Mouse (Mus musculus): ENCODE measurements at regions not wholly inside any gene's neighbourhood (a gene's known extent, or its start where the extent isn't known, plus 50 kb on each side); places are given as distances from the start of the nearest gene placed in this dataset.

DNA sequence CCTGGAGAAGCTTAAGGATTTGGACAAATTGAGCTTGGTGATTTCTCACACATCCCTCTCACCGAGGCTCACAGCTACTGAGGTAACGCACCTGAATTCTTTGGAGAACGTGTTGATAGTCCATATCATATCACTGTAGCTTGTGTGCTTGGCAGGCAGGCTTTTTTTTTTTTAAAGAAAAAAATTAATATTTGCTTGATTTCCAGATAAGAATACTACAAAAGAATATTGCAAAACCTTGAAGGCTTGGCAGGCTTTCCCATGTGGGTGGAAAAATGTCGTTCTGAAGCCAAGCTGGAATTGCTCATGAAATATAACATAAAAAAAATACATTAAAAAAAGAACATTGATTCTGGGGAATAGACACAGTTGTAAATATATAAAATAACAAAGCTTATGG lies 131.8 kb downstream of the Klf5 start:
- no peak for DNase-seq (ENCODE audit: extremely low spot score, low read depth, low spot score)

DNA sequence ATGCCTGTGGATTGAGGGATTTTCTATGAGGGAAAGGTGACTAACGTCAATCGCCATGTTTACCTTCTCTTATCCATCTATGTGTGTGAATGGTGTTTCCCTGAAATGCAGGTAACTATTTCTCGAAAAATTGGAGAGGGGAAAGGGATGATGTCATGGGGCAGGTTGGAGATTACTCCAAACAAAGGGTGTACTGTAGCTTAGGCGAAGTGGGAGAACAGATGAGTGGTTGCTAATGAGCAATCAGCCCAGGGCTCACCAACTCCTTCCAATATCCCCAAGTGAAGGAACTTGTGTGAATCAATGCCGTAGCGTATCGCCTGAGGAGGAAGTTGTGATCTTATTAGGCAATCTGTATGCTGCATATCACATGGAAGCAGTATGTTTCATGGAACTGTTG lies 133.2 kb downstream of the Klf5 start:
- no peak for DNase-seq (ENCODE audit: extremely low spot score, low read depth, low spot score)

DNA sequence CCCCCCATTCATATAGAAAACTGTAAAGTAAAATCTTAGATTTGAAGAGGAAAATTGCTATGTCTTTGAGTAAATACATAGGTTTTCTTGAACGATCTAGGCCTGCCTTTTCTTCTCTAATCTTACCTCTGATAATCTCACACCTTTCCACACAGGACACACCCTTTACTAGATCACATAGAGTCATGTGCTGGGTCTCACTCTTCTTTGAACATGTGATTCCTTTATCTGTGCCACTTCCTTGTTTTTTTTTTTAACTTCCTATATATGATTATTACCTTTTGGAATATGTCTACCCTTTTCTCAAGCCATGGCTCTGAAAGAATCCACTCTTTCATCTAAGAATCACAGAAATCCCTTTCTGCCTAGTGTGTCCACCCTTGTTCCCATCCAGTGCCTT lies 136.2 kb downstream of the Klf5 start:
- no peak for DNase-seq (ENCODE audit: extremely low spot score, low read depth, low spot score)

DNA sequence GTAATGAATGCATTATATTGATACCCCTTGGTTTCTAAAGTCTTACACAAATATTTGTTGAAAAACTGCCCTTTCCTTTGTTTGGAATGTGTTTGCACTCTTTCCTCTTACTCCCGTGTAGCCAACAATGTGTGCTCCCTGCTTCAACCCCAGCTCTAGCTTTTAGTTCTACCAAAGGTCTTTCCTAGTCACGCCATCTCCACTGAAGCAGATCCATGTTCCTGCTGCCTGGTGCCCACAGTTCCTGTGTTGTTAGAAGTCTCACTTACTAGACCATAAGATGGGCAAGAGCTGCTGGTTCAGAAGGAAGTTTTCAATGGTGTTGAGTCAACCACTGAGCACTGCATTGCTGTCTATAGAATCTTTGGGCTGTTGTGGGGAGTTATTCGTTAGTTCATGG lies 137.0 kb downstream of the Klf5 start:
- no peak for DNase-seq (ENCODE audit: extremely low spot score, low read depth, low spot score)

DNA sequence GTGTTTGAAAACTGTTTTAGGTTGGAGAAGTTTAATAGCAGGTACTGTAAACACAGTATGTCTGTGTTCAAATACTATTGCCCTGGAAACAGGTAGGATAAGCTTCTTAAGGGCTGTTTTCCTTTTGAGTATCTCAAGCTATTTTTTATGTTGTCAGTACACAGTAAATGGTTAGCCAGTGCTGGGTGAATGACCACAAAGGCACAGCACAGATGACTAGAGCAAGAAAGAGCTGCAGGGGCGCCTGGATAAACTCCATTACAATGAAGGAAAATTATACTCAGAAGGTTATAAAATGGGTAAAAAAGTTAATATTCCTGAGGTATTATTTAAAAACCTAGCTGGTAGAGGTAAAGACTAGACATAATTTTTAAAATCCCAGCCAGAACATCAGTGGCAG lies 137.6 kb downstream of the Klf5 start:
- DNase-seq (ENCODE audit: extremely low spot score, low read depth, low spot score) = no peak

DNA sequence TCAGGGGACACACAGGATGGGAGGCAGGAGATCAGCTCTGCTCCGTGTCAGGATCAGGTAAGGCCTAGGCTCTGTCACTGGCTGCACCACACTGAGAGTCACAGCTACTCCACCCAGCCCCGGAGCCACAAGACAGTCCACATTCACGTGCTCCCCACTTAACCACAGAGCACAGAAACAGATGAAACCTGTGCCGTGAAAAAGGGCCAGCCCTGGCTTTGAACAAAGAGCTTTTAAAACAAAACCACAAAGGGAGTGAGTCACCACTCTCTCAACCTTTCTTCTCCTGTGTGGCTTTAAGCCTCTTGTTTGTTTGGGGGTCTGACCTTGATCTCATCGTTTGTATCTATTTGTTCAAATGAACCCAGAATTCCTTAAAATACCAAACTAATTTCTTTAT lies 150.6 kb downstream of the Klf5 start:
- no peak for DNase-seq (ENCODE audit: extremely low spot score, low read depth, low spot score)

DNA sequence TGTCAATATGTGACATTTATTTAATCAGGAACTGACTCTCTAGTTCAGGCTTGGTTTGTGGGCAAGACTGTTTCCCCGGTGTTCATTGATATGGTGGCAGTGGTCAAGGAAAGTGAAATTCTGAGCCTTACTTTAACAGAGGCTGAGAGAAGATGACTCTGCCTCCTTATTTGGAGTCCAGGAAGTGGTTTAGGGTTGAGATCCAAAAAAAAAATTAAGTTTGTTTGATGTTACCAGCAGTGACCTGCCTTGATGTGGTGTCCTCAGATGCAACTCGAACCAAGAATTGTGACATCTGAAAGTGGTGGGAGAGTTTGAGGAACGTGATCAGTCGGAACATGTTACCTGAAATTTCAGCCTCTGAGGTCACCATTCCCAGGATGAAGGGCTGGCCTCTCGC lies 151.4 kb downstream of the Klf5 start:
- DNase-seq (ENCODE audit: extremely low spot score, low read depth, low spot score) = no peak

DNA sequence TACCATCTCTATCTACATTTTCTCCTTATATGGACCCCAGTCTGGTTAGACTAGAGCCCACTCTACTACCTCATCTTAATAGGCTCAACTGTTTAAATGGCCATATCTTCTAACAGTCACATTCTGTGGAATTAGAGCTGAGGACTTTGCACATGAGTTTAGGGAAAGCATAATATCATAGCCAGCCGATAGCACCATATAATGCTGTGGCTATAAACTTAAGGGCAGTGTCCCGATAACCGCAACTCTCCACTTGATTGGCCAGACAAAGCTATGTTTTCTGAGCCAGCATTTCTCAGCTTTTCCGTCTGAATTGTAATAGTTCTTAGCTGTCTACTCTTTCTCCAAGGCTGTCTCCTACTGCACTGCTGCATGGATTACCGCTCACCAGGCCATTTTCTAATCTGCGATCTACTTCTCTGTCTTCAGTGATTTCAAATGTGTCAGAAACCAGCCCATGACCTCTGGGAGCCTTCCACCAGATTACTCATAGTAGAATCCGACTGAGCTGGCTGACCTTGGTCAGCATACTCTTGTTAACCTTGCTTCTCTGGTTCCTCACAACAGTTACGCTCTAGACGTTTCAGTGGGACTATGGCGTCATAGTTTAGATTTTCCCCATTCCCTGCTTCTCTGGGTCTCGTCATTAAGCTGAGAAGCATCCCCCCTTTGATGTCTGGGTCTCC lies 152.8 kb downstream of the Klf5 start:
- DNase-seq (ENCODE audit: extremely low spot score, low read depth, low spot score) = no peak

DNA sequence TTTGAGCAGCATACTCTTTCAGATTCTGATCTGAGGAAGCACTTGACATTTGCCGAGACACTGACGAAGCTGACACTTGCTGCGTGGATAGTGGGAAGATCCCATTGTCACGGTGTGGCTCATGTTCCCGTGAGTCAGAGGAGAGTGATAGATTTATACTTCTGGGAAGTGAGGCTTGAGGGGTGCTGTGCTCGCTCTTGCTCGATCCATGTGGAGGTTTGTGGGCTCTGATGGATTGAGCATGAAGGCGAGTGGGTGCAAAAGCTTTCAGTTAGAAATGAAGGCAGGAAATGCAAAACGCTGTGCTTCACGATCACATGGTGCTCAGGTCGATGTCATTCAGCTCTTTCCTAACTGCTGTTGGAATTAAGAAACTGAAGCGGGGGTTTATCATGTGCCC lies 155.4 kb downstream of the Klf5 start:
- no peak for DNase-seq (ENCODE audit: extremely low spot score, low read depth, low spot score)

DNA sequence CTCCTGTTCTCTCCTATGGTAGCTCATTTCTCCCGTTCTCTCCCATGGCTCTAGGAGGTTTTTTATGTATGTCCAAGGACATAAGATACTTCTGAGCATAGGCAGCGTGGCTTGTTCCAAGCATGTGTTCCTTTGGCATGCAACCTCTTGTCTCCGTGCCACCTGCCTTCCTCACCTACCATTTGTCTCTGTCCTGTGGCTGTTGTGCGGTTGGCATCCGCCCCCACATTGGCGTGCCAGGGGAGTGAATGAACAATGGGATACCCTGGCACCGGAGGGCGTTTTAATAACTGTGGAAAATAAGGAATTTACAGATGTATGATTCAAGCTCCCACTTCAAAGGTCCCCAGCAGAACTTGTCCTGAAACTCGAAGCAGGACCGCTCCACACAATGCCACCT lies 158.1 kb downstream of the Klf5 start:
- no peak for DNase-seq (ENCODE audit: extremely low spot score, low read depth, low spot score)

DNA sequence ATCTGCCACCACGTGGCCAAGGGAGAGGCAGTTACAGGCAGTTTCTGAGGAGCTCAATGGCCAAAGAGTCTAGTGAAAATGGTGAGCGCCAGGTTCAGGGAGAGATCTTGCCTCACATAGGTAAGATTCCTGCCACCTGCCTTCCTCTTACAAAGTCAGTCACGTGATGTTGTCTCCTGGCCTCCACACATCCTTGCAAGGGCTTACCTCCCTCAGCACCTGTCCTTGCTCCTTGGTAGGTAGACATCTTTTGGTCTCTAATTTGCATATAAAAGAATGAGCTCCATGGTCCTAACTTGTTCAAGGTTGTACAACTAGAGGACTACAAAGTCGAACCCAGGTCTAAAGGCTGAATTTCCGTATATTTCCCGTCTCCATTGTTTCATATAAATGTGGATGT lies 159.1 kb downstream of the Klf5 start:
- DNase-seq (ENCODE audit: extremely low spot score, low read depth, low spot score) = no peak

DNA sequence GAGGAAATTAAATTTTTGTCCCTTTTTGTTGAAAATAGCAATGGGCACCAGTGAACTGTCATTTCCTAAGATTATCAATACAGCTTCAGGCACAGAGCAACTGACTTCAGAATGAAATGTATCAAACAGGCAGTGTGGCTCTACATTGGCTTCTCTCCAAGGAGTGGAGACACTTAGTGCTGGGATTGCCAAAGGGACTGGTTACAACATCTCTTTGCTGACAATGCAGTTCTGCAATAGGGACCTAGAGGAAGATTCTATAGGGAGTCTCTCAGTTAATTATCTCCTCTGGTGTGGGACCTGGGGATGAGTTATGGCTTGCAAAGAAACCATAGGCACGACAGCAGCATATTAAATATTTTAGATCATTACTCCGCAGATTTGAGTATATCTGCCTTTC lies 173.6 kb downstream of the Klf5 start:
- no peak for DNase-seq (ENCODE audit: extremely low spot score, low read depth, low spot score)

DNA sequence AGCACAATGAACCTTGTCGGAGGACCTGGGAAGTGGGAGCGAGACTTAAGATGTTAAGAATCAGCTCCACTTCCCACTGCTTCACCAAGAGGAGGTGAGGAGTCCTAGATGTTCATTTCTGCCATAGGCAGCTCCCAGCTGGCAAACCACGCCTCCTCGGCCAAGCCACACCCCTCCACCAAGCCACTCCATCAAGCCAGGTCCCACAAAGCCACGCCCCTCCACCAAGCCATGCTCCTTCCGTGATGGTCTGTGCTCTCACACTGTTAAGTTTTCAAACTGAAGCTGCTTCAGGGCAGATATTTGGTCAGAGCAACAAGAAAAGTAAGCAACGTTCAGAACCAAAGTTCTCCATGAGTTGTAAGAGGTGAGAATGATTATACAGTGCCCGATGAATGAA lies 176.8 kb downstream of the Klf5 start:
- DNase-seq (ENCODE audit: extremely low spot score, low read depth, low spot score) = no peak

DNA sequence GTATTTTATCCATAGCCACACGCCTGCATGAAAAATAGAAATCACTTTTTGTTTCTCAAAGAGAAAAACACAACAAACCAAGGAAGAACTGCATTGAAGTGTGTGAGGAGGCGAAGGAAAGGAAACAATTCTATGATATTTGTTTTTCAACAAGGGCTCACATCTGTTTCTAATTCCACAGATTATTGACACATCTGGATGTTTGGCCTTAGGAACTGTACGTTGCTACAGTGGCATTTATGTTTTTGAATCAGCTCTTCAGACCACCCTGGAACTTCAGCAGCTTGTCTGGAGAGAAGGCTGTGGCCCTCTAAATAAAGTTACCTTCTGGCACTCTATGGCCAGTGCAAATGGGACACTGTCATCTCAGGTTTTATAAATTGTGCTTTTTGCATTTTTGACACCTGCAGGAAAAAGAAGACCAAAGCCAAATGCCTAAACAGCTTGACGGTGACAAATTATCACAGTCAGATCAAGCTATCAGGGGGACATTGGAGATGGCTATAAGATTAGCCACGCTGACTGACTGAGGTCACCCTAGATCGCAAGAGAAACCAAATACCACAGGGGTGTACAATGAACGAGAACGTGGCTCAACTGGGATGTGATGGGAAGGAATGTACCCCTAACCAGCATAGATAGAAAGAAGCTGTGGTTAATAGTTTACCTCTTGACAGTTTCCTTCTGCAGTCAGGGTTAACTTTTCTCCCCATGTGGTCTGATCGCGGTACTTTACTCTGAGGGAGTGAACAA lies 182.0 kb downstream of the Klf5 start:
- DNase-seq (ENCODE audit: extremely low spot score, low read depth, low spot score) = no peak

DNA sequence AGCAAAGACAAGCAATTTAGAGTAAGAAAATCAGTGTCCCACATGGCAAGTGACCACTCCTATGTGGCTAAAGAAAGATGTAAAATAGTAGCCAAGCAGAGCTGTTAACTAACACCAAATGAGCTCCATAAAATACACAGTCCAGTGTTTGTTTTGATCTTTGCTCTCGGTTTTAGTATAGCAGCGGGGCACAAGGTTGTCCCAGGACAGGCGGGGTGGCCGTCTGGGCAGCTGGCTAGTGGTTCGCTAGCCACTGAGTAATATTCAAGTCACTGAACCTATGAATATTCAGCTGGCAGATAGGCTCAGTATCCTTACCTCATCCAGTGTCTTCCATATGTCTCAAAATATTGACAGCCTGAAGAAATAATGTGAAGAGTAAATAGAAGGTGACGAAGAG lies 189.5 kb downstream of the Klf5 start:
- no peak for DNase-seq (ENCODE audit: extremely low spot score, low read depth, low spot score)

DNA sequence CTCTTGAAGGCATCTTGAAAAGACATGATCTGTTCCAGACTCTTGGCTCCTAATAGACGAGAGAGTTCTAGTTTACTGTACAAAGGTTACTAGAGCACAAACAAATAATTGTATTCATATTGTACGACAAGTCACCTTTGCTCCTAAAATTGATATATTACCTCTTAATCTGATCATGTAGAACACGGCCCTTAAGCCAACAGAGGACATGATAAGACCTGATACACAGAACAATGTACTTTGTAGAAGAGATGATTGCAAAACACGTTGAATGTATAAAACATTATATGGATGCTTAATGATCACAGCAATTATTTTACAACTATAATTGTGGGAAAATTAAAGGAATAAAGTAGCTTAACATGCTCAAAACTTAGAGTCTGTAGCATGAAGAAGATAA lies 194.7 kb downstream of the Klf5 start:
- no peak for DNase-seq (ENCODE audit: extremely low spot score, low read depth, low spot score)

DNA sequence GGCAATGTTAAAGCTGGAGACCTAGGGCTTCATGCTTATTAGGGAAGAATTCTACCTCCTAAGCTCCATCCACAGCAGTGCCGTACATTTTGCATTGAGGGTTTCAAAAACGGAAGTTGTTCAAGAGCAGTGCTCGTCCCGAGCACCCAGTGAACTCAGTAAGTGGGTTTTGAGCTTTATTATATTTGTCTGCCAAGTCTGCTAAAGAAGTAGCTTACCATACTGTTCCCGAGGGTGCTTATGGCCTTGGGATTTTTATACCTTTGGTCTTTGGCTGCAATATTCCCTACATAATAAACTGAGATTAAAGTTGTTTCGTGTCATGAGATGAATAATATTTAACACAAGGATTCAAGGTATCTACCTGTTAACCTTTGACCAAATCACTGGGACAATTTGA lies 195.2 kb downstream of the Klf5 start:
- no peak for DNase-seq (ENCODE audit: extremely low spot score, low read depth, low spot score)

DNA sequence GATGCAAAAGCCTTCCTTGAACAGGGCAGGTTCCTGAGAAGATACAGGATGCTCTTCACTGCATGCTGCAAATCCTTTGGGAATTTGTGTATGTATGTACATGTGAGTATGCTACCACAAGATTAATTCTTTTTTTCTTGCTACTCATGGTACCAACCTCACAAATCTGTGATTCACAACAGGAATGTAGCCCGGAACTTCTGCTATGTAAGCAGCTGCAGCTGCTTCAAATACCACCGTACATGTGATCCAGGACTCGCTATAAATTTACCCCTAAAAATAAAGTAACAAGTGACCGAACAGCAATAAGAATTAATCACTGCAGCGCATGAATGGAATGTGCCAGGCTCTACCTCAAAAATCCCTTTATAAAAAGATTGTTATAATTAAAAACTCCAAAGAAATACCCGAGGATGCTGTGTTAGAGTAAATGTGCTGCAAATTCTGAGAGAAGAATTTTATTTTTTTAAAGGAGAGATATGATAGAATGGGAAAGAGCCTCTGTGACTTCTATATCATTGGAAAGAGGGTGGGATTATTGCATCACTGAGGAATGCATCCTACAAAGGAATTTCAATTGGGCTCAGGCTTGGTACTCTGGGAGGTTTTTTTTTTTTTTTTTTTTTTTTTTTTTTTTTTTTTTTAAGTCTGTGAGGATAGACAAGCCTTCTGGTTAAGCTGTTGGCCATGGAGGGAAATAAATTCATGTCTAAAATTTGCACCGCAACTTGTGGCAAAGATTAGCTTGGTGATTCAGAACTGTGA lies 201.2 kb downstream of the Klf5 start:
- no peak for DNase-seq (ENCODE audit: extremely low spot score, low read depth, low spot score)

DNA sequence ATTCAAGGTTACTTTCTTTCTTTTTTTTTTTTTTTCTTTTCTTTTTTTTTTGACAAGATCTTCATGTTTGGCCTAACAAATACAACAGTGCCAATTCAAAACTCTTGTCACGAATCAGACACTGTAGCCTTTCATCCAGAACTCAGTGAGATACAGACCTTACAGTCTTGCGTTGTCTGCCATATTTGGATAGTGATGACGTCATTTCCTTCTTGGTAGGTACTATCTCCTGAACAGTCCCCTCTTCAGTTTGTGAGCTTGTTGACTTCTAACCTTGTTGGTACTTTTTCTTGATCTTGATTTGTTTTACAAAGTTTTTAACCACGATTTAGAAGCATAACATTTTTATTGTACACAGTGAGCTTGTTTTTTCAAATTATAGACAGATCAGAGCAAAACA lies 206.4 kb downstream of the Klf5 start:
- DNase-seq (ENCODE audit: extremely low spot score, low read depth, low spot score) = no peak

DNA sequence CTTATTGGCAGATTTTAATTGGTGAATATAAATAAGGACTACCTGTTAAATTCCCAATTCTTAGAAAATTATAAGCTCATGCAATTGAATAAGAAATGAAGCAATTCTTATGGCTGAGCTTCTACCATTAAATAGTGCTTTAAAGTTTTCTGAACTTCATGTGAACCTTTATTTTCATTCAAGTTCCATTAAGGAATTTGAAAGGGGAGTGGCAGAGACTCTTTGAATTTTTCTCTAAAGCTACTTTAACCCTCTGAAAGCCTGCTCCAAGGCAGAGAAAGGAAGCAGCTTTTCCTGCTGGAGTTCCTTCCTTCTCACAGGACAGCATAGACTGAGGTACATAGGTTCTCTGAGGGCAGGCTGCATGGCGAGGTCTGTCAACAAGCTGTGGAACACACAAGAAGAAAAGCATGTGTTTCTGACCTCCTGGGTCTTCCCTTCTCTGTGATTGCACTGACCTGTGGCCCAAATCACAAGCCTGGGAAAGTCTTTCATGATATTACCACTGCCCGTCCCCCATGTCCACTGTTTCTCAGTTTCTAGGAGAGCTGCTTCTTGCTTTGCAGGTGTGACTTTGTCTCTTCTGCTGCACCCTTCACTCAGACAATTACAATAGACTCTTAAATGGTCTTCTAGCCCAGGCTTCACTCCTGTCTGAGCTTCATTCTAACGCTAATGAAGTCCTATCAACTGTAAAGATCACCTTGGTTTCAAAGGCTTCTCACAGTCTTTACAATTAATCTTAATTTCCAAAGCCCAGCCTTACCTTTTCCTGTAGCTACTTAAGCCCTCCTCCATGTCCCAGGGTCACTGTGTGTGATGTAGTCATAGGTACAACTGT lies 211.4 kb downstream of the Klf5 start:
- no peak for DNase-seq (ENCODE audit: extremely low spot score, low read depth, low spot score)

DNA sequence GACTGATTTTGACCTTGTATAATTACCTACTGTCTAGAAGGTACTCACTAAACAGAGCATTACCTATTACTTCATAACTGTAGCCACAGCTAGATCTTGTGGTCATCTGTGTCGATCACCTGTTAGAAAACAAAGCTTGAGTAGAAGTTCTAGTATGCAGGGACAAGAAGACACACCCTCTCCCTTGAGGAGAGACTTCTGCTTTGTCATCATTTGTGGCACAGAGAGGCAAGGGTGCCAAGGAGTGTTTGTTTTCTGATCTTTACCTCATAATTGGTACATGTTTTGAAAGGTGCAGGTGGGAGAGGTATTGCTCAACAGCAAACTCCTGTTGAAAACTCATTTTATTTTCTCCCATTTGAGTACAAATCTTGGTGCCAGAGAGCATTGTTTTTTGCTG lies 217.0 kb downstream of the Klf5 start:
- no peak for DNase-seq (ENCODE audit: extremely low spot score, low read depth, low spot score)
